Mouse (Mus musculus) CH12.LX (cell line): Measurements from ENCODE around the gene Ttc6. TPM values are rescaled to one million over a fixed set of nuclear protein-coding genes. Genes with fewer than 3 reads are reported as not detected.

ENCODE experiments used
- DNase-seq: peaks from one replicate; pipeline ENCODE4 v3.0.0-alpha.2; 2013; ENCODE audit errors: extremely low read depth
- H3K27ac ChIP-seq: 2 replicates; pipeline ENCODE4 v1.5.1; 2012; ENCODE audit warnings: low read depth, mild to moderate bottlenecking, control low read depth, moderate library complexity; ENCODE audit not compliant: insufficient read depth
- H3K27me3 ChIP-seq: replicated peaks from 2 replicates; pipeline ENCODE3; 2012; ENCODE audit warnings: inconsistent platforms
- H3K36me3 ChIP-seq, 2 experiments: replicated peaks in 1 of 2; 2 replicates each; pipeline versions ENCODE3 to v1.6.1; 2012; ENCODE audit warnings: inconsistent platforms in 1 of 2, low read length in 1 of 2, mild to moderate bottlenecking in 1 of 2, mixed read lengths in 1 of 2, moderate library complexity in 1 of 2; ENCODE audit not compliant: control insufficient read depth in 1 of 2, insufficient read depth in 1 of 2
- H3K4me1 ChIP-seq, 2 experiments: 2 replicates each; pipeline ENCODE4 v1.6.1; 2012; ENCODE audit warnings: inconsistent platforms in 1 of 2, moderate library complexity in 1 of 2; ENCODE audit not compliant: insufficient read depth in 2 of 2, control insufficient read depth in 1 of 2
- H3K4me2 ChIP-seq: 2 replicates; pipeline ENCODE4 v1.6.1; 2012; ENCODE audit warnings: low read depth, mild to moderate bottlenecking, control low read depth; ENCODE audit not compliant: poor library complexity, insufficient read depth, severe bottlenecking
- H3K4me3 ChIP-seq, 3 experiments: fragments of 150-350 bp in 1 of 3; sonication (generic) in 1 of 3; replicated peaks in 1 of 3; 2 replicates each; pipeline versions ENCODE3 to v1.5.1; 2011 to 2012; ENCODE audit warnings: low read depth in 2 of 3, low read length in 2 of 3, mild to moderate bottlenecking in 2 of 3, moderate library complexity in 2 of 3, control low read depth in 1 of 3, improper control_type of control experiment in 1 of 3, inconsistent platforms in 1 of 3, mixed read lengths in 1 of 3; ENCODE audit not compliant: poor library complexity in 1 of 3
- H3K79me2 ChIP-seq: replicated peaks from 2 replicates; pipeline ENCODE4 v1.6.1; 2012; ENCODE audit warnings: mild to moderate bottlenecking, moderate library complexity; ENCODE audit not compliant: control insufficient read depth, poor library complexity, insufficient read depth, severe bottlenecking; ENCODE audit errors: extremely low read depth
- H3K9ac ChIP-seq: 2 replicates; pipeline ENCODE4 v1.6.1; 2012; ENCODE audit warnings: low read depth, mild to moderate bottlenecking, control low read depth, moderate library complexity; ENCODE audit not compliant: insufficient read depth
- H3K9me3 ChIP-seq: replicated peaks from 2 replicates; pipeline ENCODE3; 2012; ENCODE audit warnings: low read length, inconsistent platforms, mixed read lengths
- CHD1 ChIP-seq: IDR thresholded peaks from 2 replicates; pipeline ENCODE4 v1.6.1; 2012; ENCODE audit warnings: low read depth, low read length, improper control_type of control experiment, inconsistent platforms
- CHD2 ChIP-seq: IDR thresholded peaks from 2 replicates; pipeline ENCODE4 v1.6.1; 2011; ENCODE audit warnings: low read length, improper control_type of control experiment
- E2F4 ChIP-seq: IDR thresholded peaks from 2 replicates; pipeline ENCODE4 v1.6.1; 2011; ENCODE audit warnings: low read depth, low read length, improper control_type of control experiment; ENCODE audit not compliant: insufficient replicate concordance
- HCFC1 ChIP-seq: IDR thresholded peaks from 2 replicates; pipeline ENCODE4 v1.6.1; 2012; ENCODE audit warnings: low read depth, mild to moderate bottlenecking, inconsistent platforms, low read length, improper control_type of control experiment
- JUND ChIP-seq: conservative IDR thresholded peaks from 2 replicates; pipeline ENCODE4 v1.6.1; 2011; ENCODE audit warnings: low read depth, low read length, improper control_type of control experiment
- MYC ChIP-seq: IDR thresholded peaks from 2 replicates; pipeline ENCODE4 v1.6.1; 2011; ENCODE audit warnings: low read depth, mild to moderate bottlenecking, improper control_type of control experiment, low read length
- NRF1 ChIP-seq: IDR thresholded peaks from 2 replicates; pipeline ENCODE4 v1.6.1; 2014; ENCODE audit warnings: low read depth, mild to moderate bottlenecking, inconsistent platforms, low read length, improper control_type of control experiment, moderate library complexity
- RCOR1 ChIP-seq: conservative IDR thresholded peaks from 2 replicates; pipeline ENCODE4 v1.6.1; 2012; ENCODE audit warnings: low read depth, mild to moderate bottlenecking, inconsistent platforms, low read length, improper control_type of control experiment
- TBP ChIP-seq: conservative IDR thresholded peaks from 2 replicates; pipeline ENCODE4 v1.6.1; 2011; ENCODE audit warnings: low read depth, low read length, improper control_type of control experiment
- UBTF ChIP-seq: IDR thresholded peaks from 2 replicates; pipeline ENCODE4 v1.6.1; 2012; ENCODE audit warnings: low read depth, mild to moderate bottlenecking, inconsistent platforms, low read length, improper control_type of control experiment, moderate library complexity
- USF1 ChIP-seq: IDR thresholded peaks from 2 replicates; pipeline ENCODE4 v1.6.1; 2014; ENCODE audit warnings: low read depth, mild to moderate bottlenecking, inconsistent platforms, low read length, improper control_type of control experiment
- USF2 ChIP-seq: conservative IDR thresholded peaks from 2 replicates; pipeline ENCODE4 v1.6.1; 2011; ENCODE audit warnings: low read depth, low read length, improper control_type of control experiment
- dilution Hi-C: fragments of 300-500 bp; cut with MboI; formaldehyde crosslinking; loops from 2 replicates; pipeline ENCODE4 v1.14.3; 2020; ENCODE audit warnings: low sequenced_read_pairs; ENCODE audit not compliant: extremely low pct_unique_long_range_greater_than_20kb, extremely low pct_ligation_motif_present
- in situ Hi-C: fragments of 300-500 bp; cut with MboI; formaldehyde crosslinking; loops from 3 replicates; pipeline ENCODE4 v1.14.3; 2019; ENCODE audit warnings: low sequenced_read_pairs, low pct_ligation_motif_present, low pct_unique_long_range_greater_than_20kb, mixed read lengths
- polyA plus RNA-seq: library from polyadenylated mRNA; unstranded; fragments of >175 nt; gene quantifications from 2 replicates; pipeline ENCODE4 v1.2.1, GENCODE M21; 2012; ENCODE audit warnings: low read depth; ENCODE audit not compliant: insufficient read length
- total RNA-seq, 2 experiments: library from RNA; depleted of rRNA; stranded (reverse); fragments of 300-350 nt in 1 of 2; fragments of >200 nt in 1 of 2; gene quantifications; 2 replicates each; pipeline ENCODE4 v1.2.3; 2012 to 2014

Gene Ttc6
- total and polyA plus RNA-seq, 3 experiments: not detected

GRCm38 (mm10) chr12:57528335-57528734 is 35.6 kb upstream of the Ttc6 start:
- no peaks in the 10 kb centered on the region for H3K36me3 ChIP-seq
- H3K4me3 ChIP-seq: no peak overlapping the region
- H3K27me3 ChIP-seq: no peaks in the 10 kb centered on the region
- no peaks in the 10 kb centered on the region for H3K79me2 ChIP-seq
- H3K4me1 ChIP-seq: peaks cover 0 to 14% of the 10 kb centered on the region in 2 experiments; a peak in 2 of 4 replicates
- H3K4me2 ChIP-seq: no peak overlapping the region
- no peaks in the 10 kb centered on the region for H3K9me3 ChIP-seq
- dilution Hi-C loops: no loop called here
- DNase-seq: no peak
- H3K27ac ChIP-seq: no peak overlapping the region
- TF ChIP-seq CHD1 (no peak), HCFC1 (no peak)
- no peak overlapping the region for H3K9ac ChIP-seq
- in situ Hi-C loops: no loop called here

DNA sequence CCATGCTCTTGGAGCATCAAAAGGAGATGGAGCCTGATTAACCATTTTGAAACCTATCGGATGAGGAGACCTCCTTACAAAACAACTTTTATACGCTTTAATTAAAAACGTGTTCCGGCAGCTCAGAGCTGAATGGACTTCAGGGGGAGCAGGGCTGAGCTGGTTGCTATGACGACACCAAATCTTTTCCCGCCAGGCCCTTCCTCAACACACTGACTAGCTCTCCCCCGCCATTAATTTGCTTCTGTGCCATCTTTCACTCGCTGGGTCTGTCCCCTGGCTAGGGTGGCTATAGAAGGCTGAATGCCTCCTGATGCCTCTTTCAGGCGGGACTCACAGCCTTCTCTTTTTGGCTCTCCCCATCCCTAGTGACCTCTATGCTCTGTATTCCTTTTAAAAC is 33.4 kb upstream of the Ttc6 start:
- dilution Hi-C loops: no loop called here
- in situ Hi-C loops: no loop called here

GRCm38 (mm10) chr12:57534517-57534878 is 29.4 kb upstream of the Ttc6 start:
- no peak overlapping the region for H3K9ac ChIP-seq
- DNase-seq: no peak
- in situ Hi-C loops (no loop called here), dilution Hi-C loops (no loop called here)
- H3K79me2 ChIP-seq: no peaks in the 10 kb centered on the region
- peaks cover 2% of the 10 kb centered on the region for H3K9me3 ChIP-seq
- H3K4me2 ChIP-seq: no peak overlapping the region
- TF ChIP-seq UBTF (no peak), RCOR1 (no peak), NRF1 (no peak), USF2 (no peak), USF1 (no peak), CHD1 (no peak)
- peaks cover 0 to 10% of the 10 kb centered on the region in 2 experiments; a peak in 2 of 4 replicates for H3K4me1 ChIP-seq
- H3K36me3 ChIP-seq: no peaks in the 10 kb centered on the region
- no peak overlapping the region for H3K27ac ChIP-seq
- H3K4me3 ChIP-seq: no peak overlapping the region
- no peaks in the 10 kb centered on the region for H3K27me3 ChIP-seq

More for the DNA sequence above, 33.4 kb upstream of the Ttc6 start:
- Histone ChIP-seq H3K4me3 (no peak overlapping the region), H3K4me2 (no peak overlapping the region), H3K79me2 (no peaks in the 10 kb centered on the region), H3K27me3 (no peaks in the 10 kb centered on the region)
- TF ChIP-seq TBP (no peak), JUND (no peak), E2F4 (no peak), MYC (no peak), CHD2 (no peak)
- TF ChIP-seq, all 38 proteins: peak for 0
- H3K4me1 ChIP-seq: peaks cover 0 to 10% of the 10 kb centered on the region in 2 experiments; a peak in 2 of 4 replicates
- no peaks in the 10 kb centered on the region for H3K36me3 ChIP-seq
- H3K27ac ChIP-seq: no peak overlapping the region
- no peaks in the 10 kb centered on the region for H3K9me3 ChIP-seq
- no peak for DNase-seq
- H3K9ac ChIP-seq: no peak overlapping the region
